Mouse (Mus musculus) midbrain, embryonic 14.5 days (tissue): Measurements from ENCODE around the gene C1qtnf3. TPM values are rescaled to one million over a fixed set of nuclear protein-coding genes. Genes with fewer than 3 reads are reported as not detected.
"Not testable (repeated sequence)": the region's sequence is repeated elsewhere in the genome, so short reads cannot be mapped to it uniquely, and the experiment has no call there.

ENCODE experiments used
- ATAC-seq: fragments of 200-750 bp; cut with Nextera tagmentation; 2 replicates; pipeline ENCODE4 v1.8.0; 2017; ENCODE audit warnings: moderate number of reproducible peaks, moderate library complexity; ENCODE audit not compliant: low FRiP score, low TSS enrichment
- DNase-seq: peaks from one replicate; pipeline ENCODE4 v3.0.0-alpha.2; 2015
- H3K27ac ChIP-seq: fragments of 300-500 bp; sonication (generic); replicated peaks from 2 replicates; pipeline ENCODE4 v1.5.1; 2014; ENCODE audit warnings: mild to moderate bottlenecking, low read depth, low read length, moderate library complexity
- H3K27me3 ChIP-seq: fragments of 300-500 bp; sonication (generic); 2 replicates; pipeline ENCODE4 v1.6.1; 2014; ENCODE audit warnings: low read length, control low read depth, mixed read lengths; ENCODE audit not compliant: control insufficient read depth, insufficient read depth
- H3K36me3 ChIP-seq: fragments of 300-500 bp; sonication (generic); 2 replicates; pipeline ENCODE4 v1.6.1; 2014; ENCODE audit warnings: low read length, control low read depth; ENCODE audit not compliant: control insufficient read depth, insufficient read depth
- H3K4me1 ChIP-seq: fragments of 300-500 bp; sonication (generic); 2 replicates; pipeline ENCODE4 v1.6.1; 2014; ENCODE audit warnings: mild to moderate bottlenecking, antibody characterized with exemption, low read length, control low read depth; ENCODE audit not compliant: control insufficient read depth, insufficient read depth
- H3K4me2 ChIP-seq: fragments of 300-500 bp; sonication (generic); 2 replicates; pipeline ENCODE4 v1.6.1; 2014; ENCODE audit warnings: mild to moderate bottlenecking, low read length, moderate library complexity
- H3K4me3 ChIP-seq: fragments of 300-500 bp; sonication (generic); replicated peaks from 2 replicates; pipeline ENCODE4 v1.5.1; 2014; ENCODE audit warnings: low read depth, low read length
- H3K9ac ChIP-seq: fragments of 300-500 bp; sonication (generic); replicated peaks from 2 replicates; pipeline ENCODE4 v1.6.1; 2014; ENCODE audit warnings: mild to moderate bottlenecking, low read length, moderate library complexity
- H3K9me3 ChIP-seq: fragments of 300-500 bp; sonication (generic); 2 replicates; pipeline ENCODE4 v1.6.1; 2016; ENCODE audit warnings: low read length, control low read depth, mixed read lengths; ENCODE audit not compliant: control insufficient read depth
- WGBS: fragments of 180-500 bp; shearing (Covaris S2); extraction: QIAGEN DNeasy Blood & Tissue Kit; methylation state at CpG from one replicate; pipeline ENCODE4 v1.1.7; 2014; 5-methylcytosine and 5-hydroxymethylcytosine counted together
- polyA plus RNA-seq: library from polyadenylated mRNA; unstranded; fragments of >200 nt; fragmentation: Nextera tagmentation; extraction: Ambion mirVana; gene quantifications from 2 replicates; pipeline ENCODE4 v1.2.1, GENCODE M21; 2014

The C1qtnf3 gene
- polyA plus RNA-seq, 1 experiment from 2014 or later = 0.88 TPM

- ATAC-seq = no peak
- Histone ChIP-seq H3K36me3 (no peaks in the 10 kb centered on the region), H3K4me3 (no peak overlapping the region)
These were observed 25.0 kb downstream of the C1qtnf3 start for GRCm38 (mm10) chr15:10977151-10977550.

DNA sequence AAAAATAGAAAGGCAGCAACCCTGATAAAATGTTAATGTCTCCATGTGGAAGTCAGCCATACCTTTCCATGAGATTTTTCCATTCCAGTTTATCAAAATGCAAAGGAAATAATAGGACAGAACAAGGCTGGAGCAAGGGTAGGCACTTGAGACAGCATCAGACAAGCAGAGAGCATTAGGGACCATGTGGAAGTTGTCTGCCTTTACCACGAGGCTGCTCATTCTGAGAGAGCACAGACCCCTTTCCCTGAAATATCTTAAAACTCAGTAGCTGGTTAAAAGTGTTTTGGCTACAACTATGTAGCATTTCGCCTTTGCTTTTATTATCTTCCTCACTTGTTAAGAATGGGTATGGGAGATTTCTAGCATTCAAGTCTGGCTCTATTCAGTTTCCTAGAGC lies 28.6 kb downstream of the C1qtnf3 start:
- ATAC-seq = no peak
- H3K4me2 ChIP-seq = peak overlapping the region; percentile 56
- no peak overlapping the region for H3K27ac ChIP-seq
- peaks cover 3% of the 10 kb centered on the region; the same call in 1 of the 2 replicates for H3K4me1 ChIP-seq
- H3K9me3 ChIP-seq = no peaks in the 10 kb centered on the region
- no peak overlapping the region for H3K4me3 ChIP-seq
- H3K36me3 ChIP-seq = no peaks in the 10 kb centered on the region
- H3K9ac ChIP-seq = no peak overlapping the region
- WGBS = 67% methylated on average over 2 of the region's 2 CpGs
- H3K27me3 ChIP-seq = no peaks in the 10 kb centered on the region
- no peak for DNase-seq

More at GRCm38 (mm10) chr15:10977151-10977550, 25.0 kb downstream of the C1qtnf3 start:
- no peak overlapping the region for H3K4me2 ChIP-seq
- no peak overlapping the region for H3K27ac ChIP-seq
- H3K27me3 ChIP-seq = no peaks in the 10 kb centered on the region
- no peak for DNase-seq
- H3K9me3 ChIP-seq = no peaks in the 10 kb centered on the region
- no peak overlapping the region for H3K9ac ChIP-seq
- peaks cover 3% of the 10 kb centered on the region; the same call in 1 of the 2 replicates for H3K4me1 ChIP-seq

GRCm38 (mm10) chr15:10981377-10982063 lies 29.4 kb downstream of the C1qtnf3 start, which contains the start of gene Amacr:
Gene Amacr, plus strand, starts transcription at chr15:10981756.
- H3K9ac ChIP-seq = peak within 1 kb of the TSS; percentile 62
- H3K4me2 ChIP-seq = peak within 1 kb of the TSS; percentile 56
- no peaks in the 10 kb centered on the region for H3K9me3 ChIP-seq
- under 1% methylated on average over 52 of the region's 52 CpGs for WGBS
- H3K27me3 ChIP-seq = no peaks in the 10 kb centered on the region
- ATAC-seq (peak; percentile 99), DNase-seq (peak; percentile 96)
- peak within 1 kb of the TSS; percentile 90 for H3K27ac ChIP-seq
- peak within 1 kb of the TSS; percentile 56 for H3K4me3 ChIP-seq
- no peaks in the 10 kb centered on the region for H3K36me3 ChIP-seq
- H3K4me1 ChIP-seq = peaks cover 3% of the 10 kb centered on the region; the same call in 1 of the 2 replicates

GRCm38 (mm10) chr15:10982064-10982435 lies 29.9 kb downstream of the C1qtnf3 start:
- Histone ChIP-seq H3K9me3 (no peaks in the 10 kb centered on the region), H3K4me1 (peaks cover 3% of the 10 kb centered on the region; the same call in 1 of the 2 replicates), H3K36me3 (0 out of 2 replicates have a peak, but pooled peaks cover 3% of the 10 kb centered on the region), H3K4me3 (peak overlapping the region; percentile 56), H3K9ac (peak overlapping the region; percentile 62), H3K27ac (peak overlapping the region; percentile 90), H3K4me2 (peak overlapping the region; percentile 56), H3K27me3 (no peaks in the 10 kb centered on the region)
- peak; percentile 21; the same call in 1 of the 2 replicates for ATAC-seq
- WGBS = 8% methylated on average over 6 of the region's 6 CpGs
- DNase-seq = no peak

- H3K9me3 ChIP-seq = no peaks in the 10 kb centered on the region
- DNase-seq = no peak
- no peak for ATAC-seq
- no peak overlapping the region for H3K27ac ChIP-seq
- peaks cover 11% of the 10 kb centered on the region for H3K36me3 ChIP-seq
- WGBS = 82% methylated on average over 6 of the region's 6 CpGs
- no peak overlapping the region for H3K4me3 ChIP-seq
- H3K27me3 ChIP-seq = no peaks in the 10 kb centered on the region
- no peak overlapping the region for H3K4me2 ChIP-seq
- no peak overlapping the region for H3K9ac ChIP-seq
- peaks cover 3% of the 10 kb centered on the region; the same call in 1 of the 2 replicates for H3K4me1 ChIP-seq
These were observed 33.6 kb downstream of the C1qtnf3 start for GRCm38 (mm10) chr15:10985756-10986155.

GRCm38 (mm10) chr15:10986477-10986876 lies 34.3 kb downstream of the C1qtnf3 start:
- H3K4me3 ChIP-seq, H3K27ac ChIP-seq, H3K9me3 ChIP-seq, H3K9ac ChIP-seq, H3K27me3 ChIP-seq, H3K4me1 ChIP-seq, H3K4me2 ChIP-seq, ATAC-seq, DNase-seq: not testable (repeated sequence)
- 79% methylated on average over 2 of the region's 2 CpGs for WGBS
- H3K36me3 ChIP-seq = peaks cover 11% of the 10 kb centered on the region

DNA sequence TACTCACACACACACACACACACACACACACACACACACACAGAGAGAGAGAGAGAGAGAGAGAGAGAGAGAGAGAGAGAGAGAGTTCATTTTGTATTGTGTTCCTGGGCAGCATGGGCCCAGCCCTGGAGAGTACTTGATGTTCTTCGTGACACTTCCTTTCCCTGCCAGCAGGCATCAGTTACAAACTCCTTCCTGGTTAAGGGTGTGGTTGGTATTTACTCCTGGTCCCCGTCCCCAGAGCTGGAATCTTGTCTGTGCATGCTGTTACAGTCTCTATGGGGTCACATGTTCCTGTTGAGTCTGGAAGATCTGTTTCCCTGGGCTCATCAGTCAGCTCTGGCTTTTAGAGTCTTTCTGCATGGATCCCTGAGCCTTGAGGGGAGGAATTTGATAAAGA lies 38.3 kb downstream of the C1qtnf3 start:
- Histone ChIP-seq H3K27me3 (no peaks in the 10 kb centered on the region), H3K9ac (no peak overlapping the region), H3K4me2 (no peak overlapping the region), H3K4me3 (no peak overlapping the region), H3K36me3 (peaks cover 11% of the 10 kb centered on the region), H3K9me3 (no peaks in the 10 kb centered on the region), H3K4me1 (no peaks in the 10 kb centered on the region), H3K27ac (no peak overlapping the region)
- ATAC-seq (no peak), DNase-seq (no peak)
- 72% methylated on average over 2 of the region's 2 CpGs for WGBS

GRCm38 (mm10) chr15:10991566-10991965 lies 39.4 kb downstream of the C1qtnf3 start:
- no peaks in the 10 kb centered on the region for H3K4me1 ChIP-seq
- H3K4me3 ChIP-seq = no peak overlapping the region
- no peak overlapping the region for H3K9ac ChIP-seq
- H3K4me2 ChIP-seq = no peak overlapping the region
- no peak for ATAC-seq
- WGBS = 93% methylated on average over 1 of the region's 1 CpGs
- H3K9me3 ChIP-seq = no peaks in the 10 kb centered on the region
- H3K27me3 ChIP-seq = no peaks in the 10 kb centered on the region
- no peak for DNase-seq
- no peak overlapping the region for H3K27ac ChIP-seq
- peaks cover 11% of the 10 kb centered on the region for H3K36me3 ChIP-seq

- DNase-seq = peak; percentile 31
- Histone ChIP-seq H3K4me1 (no peaks in the 10 kb centered on the region), H3K9me3 (no peaks in the 10 kb centered on the region), H3K36me3 (no peaks in the 10 kb centered on the region), H3K27ac (no peak overlapping the region), H3K27me3 (no peaks in the 10 kb centered on the region), H3K9ac (no peak overlapping the region), H3K4me2 (peak overlapping the region; percentile 22; the same call in 1 of the 2 replicates), H3K4me3 (no peak overlapping the region)
- WGBS = 43% methylated on average over 5 of the region's 5 CpGs
- ATAC-seq = no peak
These were observed 47.7 kb downstream of the C1qtnf3 start for GRCm38 (mm10) chr15:10999832-11000231.
